Mouse (Mus musculus) cerebellum, adult 2 months (tissue): Measurements from ENCODE around the gene Stra6l. TPM values are rescaled to one million over a fixed set of nuclear protein-coding genes. Genes with fewer than 3 reads are reported as not detected.
A peak's percentile ranks its signal among the peaks of the same experiment; 100 is the strongest.

Experiments used
- DNase-seq, 2 experiments: peaks; one replicate each; pipeline ENCODE4 v3.0.0; 2021
- H3K27ac ChIP-seq: fragments of 200-500 bp; 2 replicates; pipeline ENCODE4 v1.5.1; 2012; ENCODE audit warnings: low read length, control low read depth, inconsistent platforms; ENCODE audit not compliant: insufficient read depth
- H3K27me3 ChIP-seq: fragments of 200-500 bp; 2 replicates; pipeline ENCODE4 v1.6.1; 2012; ENCODE audit warnings: inconsistent platforms, mild to moderate bottlenecking, low read length, moderate library complexity; ENCODE audit not compliant: control insufficient read depth, insufficient read depth
- H3K4me1 ChIP-seq: fragments of 200-500 bp; 2 replicates; pipeline ENCODE4 v1.6.1; 2011; ENCODE audit warnings: low read length; ENCODE audit not compliant: control insufficient read depth, insufficient read depth
- H3K4me3 ChIP-seq: fragments of 200-500 bp; replicated peaks from 2 replicates; pipeline ENCODE3; 2011; ENCODE audit warnings: mild to moderate bottlenecking, low read depth, low read length, control low read depth; ENCODE audit not compliant: insufficient read depth
- CTCF ChIP-seq: fragments of 200-500 bp; IDR thresholded peaks from 2 replicates; pipeline ENCODE4 v1.5.1; 2011; ENCODE audit warnings: low read depth, mild to moderate bottlenecking, control low read depth, low read length, moderate library complexity, borderline replicate concordance; ENCODE audit not compliant: insufficient read depth
- POLR2A ChIP-seq: fragments of 200-500 bp; IDR thresholded peaks from 2 replicates; pipeline ENCODE4 v1.6.1; 2011; ENCODE audit warnings: low read length, control low read depth, borderline replicate concordance; ENCODE audit not compliant: insufficient read depth
- WGBS: fragments of 180-500 bp; shearing (Covaris S2); methylation state at CpG from one replicate; pipeline ENCODE4 v1.1.7; 2018; 5-methylcytosine and 5-hydroxymethylcytosine counted together
- polyA plus RNA-seq: library from polyadenylated mRNA; depleted of rRNA; stranded (reverse); fragments of >200 nt; gene quantifications from 2 replicates; pipeline ENCODE4 v1.2.3, GENCODE M21; 2012

The Stra6l gene
- polyA plus RNA-seq, 1 experiment, result 0.03 TPM

GRCm38 (mm10) chr4:45818814-45819207, 29.7 kb upstream of the Stra6l start:
- 51% methylated on average over 4 of the region's 4 CpGs for WGBS
- H3K4me3 ChIP-seq, result no peak overlapping the region

DNA sequence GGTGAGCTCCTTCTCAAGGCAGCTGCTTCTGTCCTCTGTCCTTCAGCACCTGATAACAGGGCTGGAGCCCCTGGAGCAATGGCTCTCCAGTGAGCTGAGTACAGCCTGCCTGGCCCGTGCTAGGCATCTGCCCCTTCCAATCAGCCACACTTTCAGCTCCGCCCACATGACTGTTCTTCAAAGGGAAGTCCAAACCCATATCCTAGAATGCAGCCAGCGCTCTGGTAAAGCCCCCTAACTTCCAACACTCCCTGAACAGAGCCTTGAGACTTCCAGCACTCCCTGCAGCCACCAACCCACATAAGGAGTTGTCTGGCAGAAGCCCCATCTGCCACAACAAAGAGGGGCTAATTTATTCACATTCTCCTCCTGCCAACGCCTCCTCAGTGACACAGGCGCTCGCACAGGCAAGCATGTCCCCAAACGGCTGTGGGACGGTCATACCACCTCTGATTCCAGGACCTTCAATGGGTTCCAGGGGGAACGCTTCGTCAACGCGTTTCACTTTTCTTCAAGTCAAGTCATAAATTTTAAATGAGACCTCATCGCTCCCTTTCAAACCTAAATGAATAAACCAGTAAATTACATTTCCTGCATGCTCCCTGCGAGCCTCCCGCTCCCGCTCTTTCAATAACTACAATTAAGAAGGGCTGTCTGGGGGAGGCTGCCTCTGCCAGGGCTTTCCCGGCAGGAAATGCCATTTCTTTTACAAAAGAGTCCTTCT, 29.1 kb upstream of the Stra6l start:
- 7% methylated on average over 17 of the region's 17 CpGs for WGBS
- no peak for DNase-seq
- Histone ChIP-seq H3K27ac (no peak overlapping the region), H3K4me1 (no peaks in the 10 kb centered on the region), H3K4me3 (no peak overlapping the region), H3K27me3 (peaks cover 3% of the 10 kb centered on the region; the same call in 1 of the 2 replicates)
- TF ChIP-seq CTCF (no peak), POLR2A (no peak)

More at GRCm38 (mm10) chr4:45818814-45819207, 29.7 kb upstream of the Stra6l start:
- no peak for DNase-seq
- no peak overlapping the region for H3K27ac ChIP-seq
- TF ChIP-seq CTCF, result no peak
- TF ChIP-seq POLR2A, result no peak
- H3K4me1 ChIP-seq, result no peaks in the 10 kb centered on the region
- peaks cover 3% of the 10 kb centered on the region; the same call in 1 of the 2 replicates for H3K27me3 ChIP-seq

DNA sequence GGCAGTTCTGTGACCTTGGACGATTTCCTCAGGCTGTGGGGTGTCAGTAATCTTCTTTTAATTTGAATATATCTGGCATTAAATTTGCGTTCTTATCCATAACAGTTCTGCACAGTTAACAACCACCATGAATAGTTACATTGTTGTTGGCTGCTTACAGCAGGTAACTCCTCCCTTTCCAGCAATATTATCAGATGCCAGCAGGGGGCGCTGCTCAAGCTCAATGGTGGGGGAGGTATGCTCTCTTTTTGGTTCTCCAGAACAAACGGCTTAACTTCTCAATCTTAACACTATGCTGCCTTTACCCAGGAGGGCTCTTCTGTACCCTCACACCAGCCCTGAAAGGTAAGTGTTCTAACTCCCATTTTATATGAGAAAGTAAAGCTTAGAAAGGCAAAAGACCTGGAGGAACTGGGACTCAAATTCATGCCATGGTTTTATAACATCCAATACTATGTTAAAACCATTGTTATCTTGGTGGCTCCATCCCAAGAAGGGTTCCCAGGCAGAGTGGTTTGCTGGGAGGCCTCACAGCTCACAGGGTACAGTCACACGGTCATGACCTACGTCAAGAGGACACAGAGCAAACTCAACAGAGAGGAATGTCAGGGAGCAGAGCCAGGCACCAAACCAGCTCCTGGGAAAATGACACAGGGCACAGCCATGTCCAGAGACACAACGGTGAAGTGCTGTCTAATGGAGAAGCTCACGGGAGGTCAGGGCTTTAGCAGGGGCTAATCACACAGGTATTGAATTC, 28.2 kb upstream of the Stra6l start:
- WGBS, result 37% methylated on average over 8 of the region's 8 CpGs

GRCm38 (mm10) chr4:45821995-45822394, 26.5 kb upstream of the Stra6l start:
- no peaks in the 10 kb centered on the region for H3K4me1 ChIP-seq
- H3K27ac ChIP-seq, result no peak overlapping the region
- TF ChIP-seq POLR2A (no peak), CTCF (no peak)
- no peak for DNase-seq
- peaks cover 4% of the 10 kb centered on the region; the same call in 1 of the 2 replicates for H3K27me3 ChIP-seq
- H3K4me3 ChIP-seq, result no peak overlapping the region
- 82% methylated on average over 3 of the region's 3 CpGs for WGBS

More for the DNA sequence above, 28.2 kb upstream of the Stra6l start:
- Histone ChIP-seq H3K4me3 (no peak overlapping the region), H3K27ac (no peak overlapping the region), H3K4me1 (no peaks in the 10 kb centered on the region), H3K27me3 (peaks cover 3% of the 10 kb centered on the region; the same call in 1 of the 2 replicates)
- TF ChIP-seq CTCF (peak; percentile 55), POLR2A (no peak)
- DNase-seq, result peak in 1 of 2 experiments; percentile 26

GRCm38 (mm10) chr4:45822781-45823575, 25.5 kb upstream of the Stra6l start:
- H3K4me1 ChIP-seq, result no peaks in the 10 kb centered on the region
- H3K4me3 ChIP-seq, result no peak overlapping the region
- H3K27me3 ChIP-seq, result peaks cover 4% of the 10 kb centered on the region; the same call in 1 of the 2 replicates
- WGBS, result 30% methylated on average over 11 of the region's 11 CpGs
- DNase-seq, result no peak
- no peak overlapping the region for H3K27ac ChIP-seq
- TF ChIP-seq POLR2A (no peak), CTCF (no peak)

DNA sequence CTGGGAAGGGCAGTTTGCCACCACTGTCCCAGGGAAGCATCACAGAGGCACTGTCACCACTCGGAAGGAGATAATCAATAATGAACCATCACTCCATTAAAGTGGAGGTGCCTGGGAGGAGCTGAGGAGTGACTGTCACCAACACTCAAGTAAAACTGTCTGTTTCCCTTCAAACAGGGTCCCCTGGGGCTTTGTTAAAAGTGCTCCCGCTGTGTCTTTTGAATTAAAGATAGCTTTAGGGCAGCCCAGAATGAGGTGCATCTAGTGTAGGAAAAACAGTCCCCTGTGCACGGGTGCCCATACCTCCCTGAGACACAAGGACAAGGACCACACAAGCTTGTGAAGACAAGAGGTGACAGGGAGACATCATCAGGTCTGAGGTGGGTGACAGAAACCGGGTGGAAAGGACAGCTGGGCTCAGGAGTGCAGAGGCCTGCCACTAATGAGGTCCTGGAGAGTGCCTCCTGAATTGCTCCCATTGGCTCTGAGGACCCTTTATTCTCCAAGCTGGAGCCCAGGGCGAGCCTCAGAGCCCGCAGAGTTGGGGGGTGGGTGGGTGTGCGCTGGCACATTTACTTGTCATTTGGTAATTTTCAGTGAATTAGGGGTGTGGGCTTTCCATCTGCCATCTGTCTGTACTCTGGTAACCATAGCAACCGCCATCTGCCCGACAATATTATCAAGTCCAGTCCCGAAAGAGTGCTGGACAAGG, 24.3 kb upstream of the Stra6l start:
- 5% methylated on average over 10 of the region's 10 CpGs for WGBS
- Histone ChIP-seq H3K4me3 (no peak overlapping the region), H3K27ac (no peak overlapping the region), H3K4me1 (no peaks in the 10 kb centered on the region), H3K27me3 (peaks cover 1% of the 10 kb centered on the region; the same call in 1 of the 2 replicates)
- DNase-seq, result no peak
- TF ChIP-seq POLR2A (no peak), CTCF (no peak)

GRCm38 (mm10) chr4:45824761-45825556, 23.5 kb upstream of the Stra6l start:
- H3K4me3 ChIP-seq, result no peak overlapping the region
- WGBS, result 7% methylated on average over 14 of the region's 14 CpGs
- no peak for TF ChIP-seq CTCF
- TF ChIP-seq POLR2A, result no peak

More at GRCm38 (mm10) chr4:45824761-45825556, 23.5 kb upstream of the Stra6l start:
- no peak overlapping the region for H3K27ac ChIP-seq
- H3K4me1 ChIP-seq, result no peaks in the 10 kb centered on the region
- DNase-seq, result no peak
- H3K27me3 ChIP-seq, result peaks cover 1% of the 10 kb centered on the region; the same call in 1 of the 2 replicates
